Mouse (Mus musculus) heart, embryonic 12.5 days (tissue): ENCODE data around the gene Tmem181a. TPM values are rescaled to one million over a fixed set of nuclear protein-coding genes. Genes with fewer than 3 reads are reported as not detected.
A peak's percentile ranks its signal among the peaks of the same experiment; 100 is the strongest.
"Not testable (repeated sequence)": the region's sequence is repeated elsewhere in the genome, so short reads cannot be mapped to it uniquely, and the experiment has no call there.

Experiments
- ATAC-seq: fragments of 200-750 bp; cut with Nextera tagmentation; 2 replicates; pipeline ENCODE4 v1.8.0; 2017; ENCODE audit warnings: moderate TSS enrichment, moderate library complexity; ENCODE audit not compliant: insufficient number of reproducible peaks, low FRiP score
- H3K27ac ChIP-seq: fragments of 300-500 bp; sonication (generic); 2 replicates; pipeline ENCODE4 v1.5.1; 2016; ENCODE audit warnings: mild to moderate bottlenecking, moderate library complexity; ENCODE audit not compliant: poor library complexity, severe bottlenecking
- H3K27me3 ChIP-seq: fragments of 300-500 bp; sonication (generic); replicated peaks from 2 replicates; pipeline ENCODE4 v1.6.1; 2016; ENCODE audit warnings: mild to moderate bottlenecking, moderate library complexity
- H3K36me3 ChIP-seq: fragments of 300-500 bp; sonication (generic); 2 replicates; pipeline ENCODE4 v1.6.1; 2016; ENCODE audit warnings: mild to moderate bottlenecking, moderate library complexity
- H3K4me1 ChIP-seq: fragments of 300-500 bp; sonication (generic); replicated peaks from 2 replicates; pipeline ENCODE4 v1.6.1; 2016; ENCODE audit warnings: mild to moderate bottlenecking
- H3K4me2 ChIP-seq: fragments of 300-500 bp; sonication (generic); 2 replicates; pipeline ENCODE4 v1.6.1; 2016; ENCODE audit warnings: mild to moderate bottlenecking, moderate library complexity
- H3K4me3 ChIP-seq: fragments of 300-500 bp; sonication (generic); 2 replicates; pipeline ENCODE4 v1.5.1; 2016; ENCODE audit warnings: mild to moderate bottlenecking
- H3K9ac ChIP-seq: fragments of 300-500 bp; sonication (generic); 2 replicates; pipeline ENCODE4 v1.6.1; 2016; ENCODE audit warnings: mild to moderate bottlenecking, moderate library complexity
- H3K9me3 ChIP-seq: fragments of 300-500 bp; sonication (generic); replicated peaks from 2 replicates; pipeline ENCODE4 v1.6.1; 2016; ENCODE audit warnings: mild to moderate bottlenecking, moderate library complexity
- WGBS: fragments of 180-500 bp; shearing (Covaris S2); methylation state at CpG from one replicate; pipeline ENCODE4 v1.1.7; 2016; 5-methylcytosine and 5-hydroxymethylcytosine counted together
- polyA plus RNA-seq: library from polyadenylated mRNA; unstranded; fragments of >200 nt; fragmentation: Nextera tagmentation; extraction: Ambion mirVana; gene quantifications from 2 replicates; pipeline ENCODE4 v1.2.1, GENCODE M21; 2016

Gene Tmem181a
- polyA plus RNA-seq, 1 experiment from 2014 or later: 23.7 TPM

GRCm38 (mm10) chr17:6279205-6279604 is 22.5 kb downstream of the Tmem181a start:
- 62% methylated on average over 8 of the region's 8 CpGs for WGBS
- H3K4me3 ChIP-seq, ATAC-seq, H3K4me2 ChIP-seq, H3K27ac ChIP-seq, H3K9me3 ChIP-seq, H3K4me1 ChIP-seq, H3K36me3 ChIP-seq, H3K9ac ChIP-seq, H3K27me3 ChIP-seq: not testable (repeated sequence)

DNA sequence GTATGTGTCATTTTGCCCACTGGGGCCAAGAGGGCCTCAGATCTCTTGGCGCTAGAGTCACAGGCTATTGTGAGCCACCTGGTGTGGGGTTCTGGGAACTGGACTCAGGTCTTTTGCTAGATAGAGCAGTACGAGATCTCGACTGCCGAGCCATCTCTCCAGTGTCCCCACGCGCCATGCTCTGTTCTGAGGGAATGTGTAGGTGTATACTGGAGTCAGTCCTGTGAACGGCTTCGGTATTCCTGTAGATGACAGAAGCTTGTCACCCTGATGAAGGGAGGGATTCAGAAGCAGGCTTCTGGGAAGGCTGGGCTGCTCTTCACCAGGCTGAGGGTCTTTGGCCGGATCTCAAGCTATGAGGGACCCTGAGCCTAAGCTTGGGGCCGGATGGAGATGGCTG is 23.1 kb downstream of the Tmem181a start:
- H3K9me3 ChIP-seq, ATAC-seq, H3K4me2 ChIP-seq, H3K27ac ChIP-seq, H3K9ac ChIP-seq, H3K4me1 ChIP-seq, H3K4me3 ChIP-seq, H3K27me3 ChIP-seq, H3K36me3 ChIP-seq: not testable (repeated sequence)
- WGBS: 87% methylated on average over 10 of the region's 10 CpGs

- not testable (repeated sequence) for H3K4me3 ChIP-seq, H3K36me3 ChIP-seq, H3K9ac ChIP-seq, H3K9me3 ChIP-seq, H3K4me2 ChIP-seq, H3K4me1 ChIP-seq, ATAC-seq, H3K27ac ChIP-seq, H3K27me3 ChIP-seq
- WGBS: 94% methylated on average over 19 of the region's 19 CpGs
These were observed 23.9 kb downstream of the Tmem181a start for GRCm38 (mm10) chr17:6280513-6280912.

GRCm38 (mm10) chr17:6283137-6283536 is 26.5 kb downstream of the Tmem181a start:
- not testable (repeated sequence) for H3K4me2 ChIP-seq, H3K27me3 ChIP-seq, H3K9ac ChIP-seq, ATAC-seq, H3K9me3 ChIP-seq, H3K27ac ChIP-seq, H3K4me1 ChIP-seq, H3K4me3 ChIP-seq, H3K36me3 ChIP-seq
- 91% methylated on average over 8 of the region's 10 CpGs for WGBS

DNA sequence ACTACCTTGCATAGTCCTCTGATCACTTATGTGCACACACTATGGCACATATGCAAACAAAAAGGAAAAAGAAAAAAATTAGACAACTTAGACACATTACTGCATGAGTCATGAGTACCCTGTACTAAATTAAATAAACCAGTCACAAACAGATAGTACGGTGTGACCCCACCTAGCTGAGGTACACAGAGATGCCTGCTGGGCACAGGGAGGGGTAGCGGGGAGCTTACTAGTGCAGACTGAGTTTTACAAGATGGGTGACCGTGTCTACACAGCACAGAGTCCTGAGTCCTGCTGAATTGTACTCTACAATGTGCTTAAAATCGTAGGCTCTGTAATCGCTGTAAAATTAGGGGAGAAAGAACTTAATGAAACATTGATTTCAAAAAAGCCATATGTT is 29.5 kb downstream of the Tmem181a start:
- H3K27me3 ChIP-seq, H3K4me2 ChIP-seq, H3K9ac ChIP-seq, ATAC-seq, H3K27ac ChIP-seq, H3K4me1 ChIP-seq, H3K9me3 ChIP-seq, H3K4me3 ChIP-seq, H3K36me3 ChIP-seq: not testable (repeated sequence)
- 91% methylated on average over 5 of the region's 5 CpGs for WGBS

GRCm38 (mm10) chr17:6289045-6289444 is 32.4 kb downstream of the Tmem181a start:
- 92% methylated on average over 12 of the region's 12 CpGs for WGBS
- H3K27me3 ChIP-seq, H3K4me2 ChIP-seq, H3K36me3 ChIP-seq, H3K27ac ChIP-seq, H3K4me3 ChIP-seq, ATAC-seq, H3K4me1 ChIP-seq, H3K9ac ChIP-seq, H3K9me3 ChIP-seq: not testable (repeated sequence)

DNA sequence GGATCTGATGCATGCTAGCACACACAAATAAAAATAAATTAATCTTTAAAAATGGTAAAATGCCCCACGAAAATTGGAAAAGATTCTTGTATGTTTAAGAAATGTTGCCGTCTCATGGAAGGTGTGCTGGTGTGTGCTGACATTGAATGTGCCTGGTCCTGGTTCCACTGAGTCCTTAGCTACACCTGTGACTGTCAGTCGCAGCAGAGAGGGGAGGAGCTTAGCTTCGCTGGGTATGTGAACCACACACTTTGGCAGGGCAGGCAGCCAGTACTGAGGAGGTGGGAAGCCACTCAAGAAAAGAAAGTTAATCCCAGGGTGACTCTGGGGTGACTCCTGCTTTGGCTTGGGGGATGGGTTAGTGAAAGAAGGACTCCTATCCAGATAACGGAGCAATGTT is 37.2 kb downstream of the Tmem181a start:
- not testable (repeated sequence) for H3K9me3 ChIP-seq, H3K4me2 ChIP-seq, H3K4me3 ChIP-seq, H3K9ac ChIP-seq, H3K27me3 ChIP-seq, H3K36me3 ChIP-seq, H3K4me1 ChIP-seq, ATAC-seq, H3K27ac ChIP-seq
- WGBS: no CpG with 5 or more reads among the region's 5 CpGs

DNA sequence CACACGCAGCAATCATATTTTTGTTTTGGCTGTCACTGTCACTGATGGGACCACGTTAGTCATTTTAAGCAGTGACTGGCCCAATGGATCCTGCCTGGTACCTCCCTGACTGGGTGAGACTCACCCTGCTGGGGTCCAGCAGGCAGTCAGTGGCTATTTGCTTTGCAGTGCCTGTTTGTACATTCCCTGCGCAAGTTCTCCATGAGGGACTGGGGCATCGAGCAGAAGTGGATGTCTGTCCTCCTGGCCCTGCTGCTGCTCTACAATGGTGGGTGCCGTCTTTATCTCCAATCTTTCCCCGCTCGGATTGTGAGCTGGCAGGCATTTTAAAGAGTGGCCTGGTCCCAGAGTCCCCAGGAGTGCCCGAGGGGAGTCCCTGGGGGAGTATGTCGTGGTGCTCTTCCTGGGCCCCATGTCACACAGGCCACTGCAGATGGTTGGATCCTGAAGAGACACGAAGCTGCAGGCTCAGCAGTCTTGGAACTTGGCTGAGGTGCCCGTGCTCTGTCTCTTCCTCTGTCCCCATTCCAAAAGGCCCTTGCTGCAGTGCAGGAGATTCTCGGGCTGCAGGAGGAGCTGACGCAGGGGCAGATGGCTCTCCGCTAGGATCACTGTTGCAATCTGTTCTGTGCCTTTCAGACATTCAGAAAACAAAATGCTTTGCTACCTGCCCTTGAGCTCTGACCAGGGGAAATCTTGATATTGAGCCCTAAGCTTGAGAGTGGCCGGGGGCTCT is 40.6 kb downstream of the Tmem181a start:
- not testable (repeated sequence) for H3K4me3 ChIP-seq, H3K27ac ChIP-seq, ATAC-seq, H3K27me3 ChIP-seq, H3K4me2 ChIP-seq, H3K4me1 ChIP-seq, H3K9ac ChIP-seq, H3K36me3 ChIP-seq, H3K9me3 ChIP-seq
- WGBS: 79% methylated on average over 9 of the region's 15 CpGs

- H3K36me3 ChIP-seq, H3K27ac ChIP-seq, H3K4me3 ChIP-seq, H3K27me3 ChIP-seq, H3K4me1 ChIP-seq, H3K9me3 ChIP-seq, H3K9ac ChIP-seq, H3K4me2 ChIP-seq: not testable (repeated sequence)
- WGBS: 77% methylated on average over 9 of the region's 12 CpGs
- peak; percentile 24; the same call in 1 of the 2 replicates for ATAC-seq
These were observed 43.7 kb downstream of the Tmem181a start for GRCm38 (mm10) chr17:6300190-6300863.

DNA sequence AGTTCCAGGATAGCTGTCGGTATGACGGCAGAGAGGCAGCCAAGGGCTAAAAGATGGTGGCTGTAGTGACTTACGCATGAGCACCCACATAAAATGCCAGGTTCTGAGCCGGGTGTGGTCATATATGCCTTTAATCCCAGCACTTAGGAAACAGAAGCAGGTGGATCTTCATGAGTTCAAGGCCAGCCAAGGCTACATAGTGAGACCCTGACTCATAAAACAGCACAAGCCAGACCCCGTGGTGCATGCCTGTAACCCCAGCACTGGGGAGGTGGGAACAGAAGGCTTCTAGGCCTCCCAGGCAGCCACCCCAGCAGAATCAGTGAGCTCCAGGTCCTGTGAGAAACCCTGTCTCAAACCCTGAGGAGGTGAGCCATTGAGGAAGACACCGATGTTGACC is 48.2 kb downstream of the Tmem181a start:
- not testable (repeated sequence) for H3K4me3 ChIP-seq, H3K4me1 ChIP-seq, H3K27me3 ChIP-seq, ATAC-seq, H3K4me2 ChIP-seq, H3K27ac ChIP-seq, H3K9ac ChIP-seq, H3K9me3 ChIP-seq, H3K36me3 ChIP-seq
- WGBS: 86% methylated on average over 5 of the region's 6 CpGs

- H3K9ac ChIP-seq, H3K4me3 ChIP-seq, H3K4me2 ChIP-seq, H3K4me1 ChIP-seq, H3K27ac ChIP-seq, H3K36me3 ChIP-seq, H3K9me3 ChIP-seq, H3K27me3 ChIP-seq: not testable (repeated sequence)
- WGBS: 91% methylated on average over 11 of the region's 12 CpGs
- 0 out of 2 replicates have a peak, but pooled peaks have one; percentile 24 for ATAC-seq
These were observed 49.1 kb downstream of the Tmem181a start for GRCm38 (mm10) chr17:6305656-6306270.
